Mouse (Mus musculus): ENCODE data around the gene Wnt6. TPM values are rescaled to one million over a fixed set of nuclear protein-coding genes. Genes with fewer than 3 reads are reported as not detected.
A peak's percentile ranks its signal among the peaks of the same experiment; 100 is the strongest.
"Not testable (repeated sequence)": the region's sequence is repeated elsewhere in the genome, so short reads cannot be mapped to it uniquely, and the experiment has no call there.

Wnt6 gene
- polyA plus RNA-seq, 1 experiment = 0.62 TPM

DNA sequence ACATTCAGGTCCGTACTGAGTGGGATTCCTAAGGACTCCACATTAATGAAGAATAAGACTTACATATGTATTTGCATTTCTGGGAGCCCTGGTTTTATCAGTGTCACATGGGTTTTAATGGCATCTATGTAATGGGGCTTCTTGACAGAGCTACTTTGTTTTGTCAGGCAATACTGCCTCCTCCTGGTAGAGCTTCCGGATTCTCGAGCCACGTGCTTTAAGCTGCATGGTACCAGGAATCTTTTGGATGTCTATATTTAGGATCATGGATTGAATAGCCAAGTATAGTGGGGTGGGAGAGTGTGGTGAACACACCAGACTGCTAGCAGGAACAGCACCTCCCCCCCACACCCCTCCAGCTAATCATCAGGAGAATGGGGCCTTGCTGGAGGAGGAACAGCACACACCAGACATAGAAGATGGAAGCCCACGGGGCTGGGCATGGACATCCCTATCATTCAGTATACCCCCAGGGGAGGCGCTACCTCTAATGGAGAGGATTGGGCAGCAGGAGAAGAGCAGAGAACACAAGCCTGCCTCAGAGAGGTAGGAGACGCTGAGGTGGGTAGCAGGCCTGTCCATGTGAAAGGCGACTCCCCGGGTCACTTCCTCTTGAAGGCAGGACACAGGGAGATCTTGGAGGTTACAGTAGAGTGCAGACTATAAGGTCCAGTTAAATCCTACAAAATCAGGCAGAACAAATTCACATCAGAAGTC lies 43.4 kb downstream of the Wnt6 start:
- no peak overlapping the region for H3K4me3 ChIP-seq (ENCODE audit: insufficient read depth, low read length)
- TF ChIP-seq CTCF (IDR thresholded peaks at IDR 0.05; ENCODE audit: low read depth, low read length) (no peak), POLR2A (IDR thresholded peaks at IDR 0.05; ENCODE audit: borderline replicate concordance, low read depth, low read length) (no peak)
- no peak overlapping the region for H3K27ac ChIP-seq (ENCODE audit: insufficient read depth, low read depth, low read length)
- peaks cover 8% of the 10 kb centered on the region for H3K4me1 ChIP-seq (ENCODE audit: control insufficient read depth, insufficient read depth, low read length)

DNA sequence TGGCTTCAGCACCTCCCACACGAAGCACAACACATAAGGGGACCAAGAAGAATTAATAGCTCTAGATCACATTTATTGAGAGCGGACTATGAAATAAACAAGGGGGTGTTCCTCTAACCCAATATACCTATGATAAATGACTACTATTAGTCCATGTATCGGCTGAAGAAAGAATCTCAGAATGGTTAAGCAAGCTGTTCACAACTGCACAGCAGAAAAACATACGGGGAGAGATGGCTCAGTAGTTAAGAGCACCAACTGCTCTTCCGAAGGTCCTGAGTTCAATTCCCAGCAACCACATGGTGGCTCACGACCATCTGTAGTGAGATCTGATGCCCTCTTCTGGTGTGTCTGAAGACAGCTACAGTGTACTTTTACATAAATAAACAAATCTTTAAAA lies 44.3 kb downstream of the Wnt6 start:
- H3K4me1 ChIP-seq (ENCODE audit: control insufficient read depth, insufficient read depth, low read length); H3K4me3 ChIP-seq (ENCODE audit: insufficient read depth, low read length); H3K27ac ChIP-seq (ENCODE audit: insufficient read depth, low read depth, low read length): not testable (repeated sequence)

GRCm38 (mm10) chr1:74816612-74817199 lies 45.0 kb downstream of the Wnt6 start:
- peaks cover 8% of the 10 kb centered on the region for H3K4me1 ChIP-seq (ENCODE audit: control insufficient read depth, insufficient read depth, low read length)
- H3K4me3 ChIP-seq (ENCODE audit: insufficient read depth, low read length) = peak overlapping the region; percentile 87
- TF ChIP-seq CTCF (IDR thresholded peaks at IDR 0.05; ENCODE audit: low read depth, low read length) (no peak), POLR2A (IDR thresholded peaks at IDR 0.05; ENCODE audit: borderline replicate concordance, low read depth, low read length) (no peak)
- peak overlapping the region; percentile 80 for H3K27ac ChIP-seq (ENCODE audit: insufficient read depth, low read depth, low read length)

DNA sequence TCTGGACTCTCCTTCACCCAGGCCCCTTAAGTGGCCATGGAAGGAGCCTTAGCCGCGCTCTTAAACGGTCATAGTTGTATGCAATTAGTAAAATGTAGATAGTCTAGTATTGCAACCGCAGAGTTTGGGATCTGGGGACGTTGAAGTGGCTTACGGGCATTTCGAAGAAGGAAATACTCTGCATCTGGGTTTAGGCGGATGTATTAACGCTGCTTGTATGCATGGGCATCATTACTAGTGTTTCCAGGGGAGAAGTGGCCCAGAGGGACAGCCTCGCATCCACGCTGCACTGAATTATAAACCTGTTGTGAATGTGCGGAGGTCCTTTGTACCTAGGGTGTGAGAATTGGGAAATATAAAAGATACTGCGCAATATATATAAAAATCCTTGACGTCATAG lies 45.5 kb downstream of the Wnt6 start:
- Histone ChIP-seq H3K4me1 (ENCODE audit: control insufficient read depth, insufficient read depth, low read length) (peaks cover 8% of the 10 kb centered on the region), H3K27ac (ENCODE audit: insufficient read depth, low read depth, low read length) (peak overlapping the region; percentile 80), H3K4me3 (ENCODE audit: insufficient read depth, low read length) (peak overlapping the region; percentile 87)
- TF ChIP-seq CTCF (IDR thresholded peaks at IDR 0.05; ENCODE audit: low read depth, low read length) (no peak), POLR2A (IDR thresholded peaks at IDR 0.05; ENCODE audit: borderline replicate concordance, low read depth, low read length) (no peak)

DNA sequence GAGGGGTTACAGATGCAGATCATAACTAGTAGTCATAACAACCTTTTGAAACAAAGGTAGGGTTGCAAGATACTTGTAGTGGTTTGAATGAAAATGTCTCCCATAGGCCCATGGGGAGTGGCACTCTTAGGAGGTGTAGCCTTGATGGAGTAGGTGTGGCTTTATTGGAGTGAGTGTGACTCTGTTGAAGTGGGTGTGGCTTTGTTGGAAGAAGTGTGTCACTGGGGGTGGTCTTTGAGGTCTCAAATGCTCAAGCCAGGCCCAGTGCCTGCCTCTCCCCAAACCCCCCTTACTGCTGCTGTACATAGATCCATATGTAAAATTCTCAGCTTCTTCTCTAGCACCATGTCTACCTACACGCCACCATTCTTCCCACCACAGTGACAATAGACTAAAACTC lies 46.8 kb downstream of the Wnt6 start:
- Histone ChIP-seq H3K4me1 (ENCODE audit: control insufficient read depth, insufficient read depth, low read length) (peaks cover 8% of the 10 kb centered on the region), H3K4me3 (ENCODE audit: insufficient read depth, low read length) (no peak overlapping the region), H3K27ac (ENCODE audit: insufficient read depth, low read depth, low read length) (no peak overlapping the region)
- TF ChIP-seq CTCF (IDR thresholded peaks at IDR 0.05; ENCODE audit: low read depth, low read length) (no peak), POLR2A (IDR thresholded peaks at IDR 0.05; ENCODE audit: borderline replicate concordance, low read depth, low read length) (no peak)

DNA sequence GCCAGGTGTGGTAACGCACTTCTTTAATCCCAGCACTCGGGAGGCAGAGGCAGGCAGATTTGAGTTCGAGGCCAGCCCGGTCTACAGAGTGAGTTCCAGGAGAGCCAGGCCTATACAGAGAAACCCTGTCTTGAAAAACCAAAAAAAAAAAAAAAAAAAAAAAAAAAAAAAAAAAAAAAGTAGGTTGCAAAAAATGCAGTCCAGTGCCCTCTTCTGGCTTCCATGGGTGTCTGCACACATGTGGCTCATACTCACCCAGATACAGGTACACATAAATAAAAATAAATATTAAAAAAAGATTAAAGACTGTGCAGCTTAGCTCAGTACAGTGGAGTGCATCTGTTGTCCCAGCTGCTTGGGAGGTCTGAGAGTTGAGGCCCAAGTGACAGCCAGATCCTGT lies 51.9 kb downstream of the Wnt6 start:
- H3K27ac ChIP-seq (ENCODE audit: insufficient read depth, low read depth, low read length); H3K4me1 ChIP-seq (ENCODE audit: control insufficient read depth, insufficient read depth, low read length); H3K4me3 ChIP-seq (ENCODE audit: insufficient read depth, low read length): not testable (repeated sequence)

DNA sequence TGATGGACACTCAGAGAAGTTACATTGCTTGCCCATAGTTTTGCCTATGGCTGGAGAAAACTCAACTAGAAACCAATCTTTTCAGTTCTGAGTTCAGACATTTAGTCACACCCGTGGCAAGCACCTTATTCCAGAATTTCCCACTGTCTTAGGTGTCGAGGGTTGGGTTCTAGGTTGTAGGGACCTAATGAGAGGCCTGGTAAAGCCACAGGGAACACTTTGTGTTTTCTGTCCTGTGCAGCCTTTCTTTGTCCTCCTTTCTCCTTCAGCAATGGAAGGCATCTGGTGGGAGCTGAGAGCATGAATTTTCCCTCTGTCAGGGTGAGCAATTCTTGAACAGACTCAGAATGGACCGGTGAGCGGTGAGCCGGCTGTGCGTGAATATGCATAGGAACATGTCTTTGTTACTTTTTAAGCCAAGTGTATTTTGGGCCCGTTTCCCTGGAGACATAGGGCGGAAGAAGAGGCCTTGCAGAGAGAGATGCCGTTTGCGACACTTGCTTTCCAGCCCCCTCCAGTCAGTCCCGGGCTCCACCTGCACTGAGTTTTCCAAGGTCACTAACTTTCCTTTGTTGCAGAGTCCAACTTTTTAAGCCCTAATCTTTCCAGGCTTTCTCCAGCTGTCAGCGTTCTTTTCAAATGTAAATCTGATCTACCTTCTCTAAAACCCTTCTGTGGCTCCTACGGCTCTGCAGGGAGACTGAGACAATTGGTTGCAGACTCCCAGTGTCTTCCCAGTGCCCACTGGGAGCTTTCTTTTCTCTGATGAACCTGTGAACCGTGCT lies 53.0 kb downstream of the Wnt6 start:
- no peak overlapping the region for H3K27ac ChIP-seq (ENCODE audit: insufficient read depth, low read depth, low read length)
- TF ChIP-seq CTCF (IDR thresholded peaks at IDR 0.05; ENCODE audit: low read depth, low read length) (no peak), POLR2A (IDR thresholded peaks at IDR 0.05; ENCODE audit: borderline replicate concordance, low read depth, low read length) (no peak)
- peaks cover 3% of the 10 kb centered on the region for H3K4me1 ChIP-seq (ENCODE audit: control insufficient read depth, insufficient read depth, low read length)
- no peak overlapping the region for H3K4me3 ChIP-seq (ENCODE audit: insufficient read depth, low read length)

DNA sequence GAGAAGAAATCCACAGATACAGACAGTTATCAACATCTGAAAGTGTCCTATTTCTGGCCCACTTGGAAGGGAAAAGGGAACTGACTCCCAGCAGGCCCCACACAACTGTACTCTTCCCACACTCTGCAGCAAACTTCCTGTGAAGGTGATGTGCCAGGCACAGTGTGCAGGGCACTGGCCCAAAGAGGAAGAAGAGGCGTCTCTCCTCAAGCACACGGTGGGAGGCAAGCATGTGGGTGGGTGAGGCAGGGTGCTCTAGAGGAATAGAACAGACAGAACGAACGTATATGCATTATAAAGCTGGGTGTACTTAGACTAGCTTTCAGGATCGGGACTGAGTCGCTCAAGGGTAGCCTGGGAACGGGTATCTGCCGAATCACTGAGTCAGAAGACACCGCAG lies 58.4 kb downstream of the Wnt6 start:
- Histone ChIP-seq H3K27ac (ENCODE audit: insufficient read depth, low read depth, low read length) (no peak overlapping the region), H3K4me1 (ENCODE audit: control insufficient read depth, insufficient read depth, low read length) (peaks cover 9% of the 10 kb centered on the region), H3K4me3 (ENCODE audit: insufficient read depth, low read length) (no peak overlapping the region)
- TF ChIP-seq POLR2A (IDR thresholded peaks at IDR 0.05; ENCODE audit: borderline replicate concordance, low read depth, low read length) = no peak
- TF ChIP-seq CTCF (IDR thresholded peaks at IDR 0.05; ENCODE audit: low read depth, low read length) = no peak

- TF ChIP-seq CTCF (IDR thresholded peaks at IDR 0.05; ENCODE audit: low read depth, low read length) (no peak), POLR2A (IDR thresholded peaks at IDR 0.05; ENCODE audit: borderline replicate concordance, low read depth, low read length) (no peak)
- peaks cover 9% of the 10 kb centered on the region for H3K4me1 ChIP-seq (ENCODE audit: control insufficient read depth, insufficient read depth, low read length)
- no peak overlapping the region for H3K4me3 ChIP-seq (ENCODE audit: insufficient read depth, low read length)
- H3K27ac ChIP-seq (ENCODE audit: insufficient read depth, low read depth, low read length) = no peak overlapping the region
Observed at GRCm38 (mm10) chr1:74833255-74833654, 61.6 kb downstream of the Wnt6 start.

Other genes with a start within 250 kb of the Wnt6 start
- gene Plcd4, start 229.0 kb upstream of the Wnt6 start, polyA plus RNA-seq (2012; ENCODE audit: insufficient read depth, insufficient read length, missing spikeins) = not detected in 2 replicates
- 8.8 and 9.0 TPM in 2 replicates for gene Usp37, start 227.6 kb upstream of the Wnt6 start, polyA plus RNA-seq (2012; ENCODE audit: insufficient read depth, insufficient read length, missing spikeins)
- 7.2 and 8.7 TPM in 2 replicates for gene Zfp142, start 183.6 kb upstream of the Wnt6 start, polyA plus RNA-seq (2012; ENCODE audit: insufficient read depth, insufficient read length, missing spikeins)
- gene Bcs1l, start 183.6 kb upstream of the Wnt6 start, polyA plus RNA-seq (2012; ENCODE audit: insufficient read depth, insufficient read length, missing spikeins) = 9.8 and 10.3 TPM in 2 replicates
- 39.0 and 51.0 TPM in 2 replicates for gene Rnf25, start 170.5 kb upstream of the Wnt6 start, polyA plus RNA-seq (2012; ENCODE audit: insufficient read depth, insufficient read length, missing spikeins)
- 2.8 and 3.0 TPM in 2 replicates for gene Stk36, start 170.4 kb upstream of the Wnt6 start, polyA plus RNA-seq (2012; ENCODE audit: insufficient read depth, insufficient read length, missing spikeins)
- gene Ttll4, start 110.1 kb upstream of the Wnt6 start, polyA plus RNA-seq (2012; ENCODE audit: insufficient read depth, insufficient read length, missing spikeins) = 15.3 and 22.1 TPM in 2 replicates
- 165 and 189 TPM in 2 replicates for gene Cyp27a1, start 58.3 kb upstream of the Wnt6 start, polyA plus RNA-seq (2012; ENCODE audit: insufficient read depth, insufficient read length, missing spikeins)
- not detected in 2 replicates for gene Prkag3, start 22.7 kb upstream of the Wnt6 start, polyA plus RNA-seq (2012; ENCODE audit: insufficient read depth, insufficient read length, missing spikeins)
- gene Wnt10a, start 19.6 kb downstream of the Wnt6 start, polyA plus RNA-seq (2012; ENCODE audit: insufficient read depth, insufficient read length, missing spikeins) = not detected in 2 replicates
- not detected in 2 replicates for gene Cdk5r2, start 83.0 kb downstream of the Wnt6 start, polyA plus RNA-seq (2012; ENCODE audit: insufficient read depth, insufficient read length, missing spikeins)
- not detected in 2 replicates for gene Fev, start 113.5 kb downstream of the Wnt6 start, polyA plus RNA-seq (2012; ENCODE audit: insufficient read depth, insufficient read length, missing spikeins)
- not detected in 2 replicates for gene Cryba2, start 121.3 kb downstream of the Wnt6 start, polyA plus RNA-seq (2012; ENCODE audit: insufficient read depth, insufficient read length, missing spikeins)
- gene Cfap65, start 163.7 kb downstream of the Wnt6 start, polyA plus RNA-seq (2012; ENCODE audit: insufficient read depth, insufficient read length, missing spikeins) = not detected in 2 replicates
- 0.32 and 0.38 TPM in 2 replicates for gene Ihh, start 179.8 kb downstream of the Wnt6 start, polyA plus RNA-seq (2012; ENCODE audit: insufficient read depth, insufficient read length, missing spikeins)